Mouse (Mus musculus): Measurements from ENCODE around the gene M1ap. TPM values are rescaled to one million over a fixed set of nuclear protein-coding genes. Genes with fewer than 3 reads are reported as not detected.

The M1ap gene
- polyA plus RNA-seq, 1 experiment from 2014 or later, result 0.22 TPM

- Histone ChIP-seq H3K27me3 (ENCODE audit: insufficient read depth, poor library complexity, severe bottlenecking) (no peaks in the 10 kb centered on the region), H3K36me3 (no peaks in the 10 kb centered on the region), H3K4me3 (no peak overlapping the region), H3K4me1 (replicated peaks) (no peaks in the 10 kb centered on the region), H3K9me3 (no peaks in the 10 kb centered on the region), H3K27ac (no peak overlapping the region)
- no peak for DNase-seq (ENCODE audit: low spot score)
- WGBS, result 67% methylated on average over 3 of the region's 3 CpGs
Observed at GRCm38 (mm10) chr6:83017190-83017589, 70.5 kb downstream of the M1ap start.

- H3K27ac ChIP-seq, result no peak overlapping the region
- no peaks in the 10 kb centered on the region for H3K36me3 ChIP-seq
- H3K27me3 ChIP-seq (ENCODE audit: insufficient read depth, poor library complexity, severe bottlenecking), result no peaks in the 10 kb centered on the region
- H3K9me3 ChIP-seq, result no peaks in the 10 kb centered on the region
- no peaks in the 10 kb centered on the region for H3K4me1 ChIP-seq (replicated peaks)
- 68% methylated on average over 3 of the region's 3 CpGs for WGBS
- no peak overlapping the region for H3K4me3 ChIP-seq
- DNase-seq (ENCODE audit: low spot score), result no peak
Observed at GRCm38 (mm10) chr6:83019044-83019443, 72.3 kb downstream of the M1ap start.

- H3K9me3 ChIP-seq, result no peaks in the 10 kb centered on the region
- H3K4me1 ChIP-seq (replicated peaks), result no peaks in the 10 kb centered on the region
- no peak overlapping the region for H3K27ac ChIP-seq
- 87% methylated on average over 6 of the region's 6 CpGs for WGBS
- H3K27me3 ChIP-seq (ENCODE audit: insufficient read depth, poor library complexity, severe bottlenecking), result no peaks in the 10 kb centered on the region
- no peaks in the 10 kb centered on the region for H3K36me3 ChIP-seq
- no peak for DNase-seq (ENCODE audit: low spot score)
- no peak overlapping the region for H3K4me3 ChIP-seq
Observed at GRCm38 (mm10) chr6:83020121-83020520, 73.4 kb downstream of the M1ap start.

GRCm38 (mm10) chr6:83020836-83021593 lies 74.3 kb downstream of the M1ap start:
- H3K36me3 ChIP-seq, result no peaks in the 10 kb centered on the region
- 78% methylated on average over 4 of the region's 4 CpGs for WGBS
- H3K27me3 ChIP-seq (ENCODE audit: insufficient read depth, poor library complexity, severe bottlenecking), result no peaks in the 10 kb centered on the region
- no peaks in the 10 kb centered on the region for H3K4me1 ChIP-seq (replicated peaks)
- H3K27ac ChIP-seq, result no peak overlapping the region
- no peaks in the 10 kb centered on the region for H3K9me3 ChIP-seq
- no peak overlapping the region for H3K4me3 ChIP-seq
- DNase-seq (ENCODE audit: low spot score), result no peak

GRCm38 (mm10) chr6:83023008-83023407 lies 76.3 kb downstream of the M1ap start:
- no peak overlapping the region for H3K27ac ChIP-seq
- H3K9me3 ChIP-seq, result no peaks in the 10 kb centered on the region
- H3K27me3 ChIP-seq (ENCODE audit: insufficient read depth, poor library complexity, severe bottlenecking), result peaks cover 16% of the 10 kb centered on the region
- DNase-seq (ENCODE audit: low spot score), result no peak
- no peaks in the 10 kb centered on the region for H3K36me3 ChIP-seq
- H3K4me3 ChIP-seq, result no peak overlapping the region
- H3K4me1 ChIP-seq (replicated peaks), result peaks cover 8% of the 10 kb centered on the region; the same call in 1 of the 2 replicates
- WGBS, result 90% methylated on average over 9 of the region's 9 CpGs

- peaks cover 8% of the 10 kb centered on the region; the same call in 1 of the 2 replicates for H3K4me1 ChIP-seq (replicated peaks)
- 95% methylated on average over 2 of the region's 2 CpGs for WGBS
- no peak overlapping the region for H3K27ac ChIP-seq
- H3K36me3 ChIP-seq, result no peaks in the 10 kb centered on the region
- no peak for DNase-seq (ENCODE audit: low spot score)
- no peaks in the 10 kb centered on the region for H3K9me3 ChIP-seq
- peaks cover 24% of the 10 kb centered on the region for H3K27me3 ChIP-seq (ENCODE audit: insufficient read depth, poor library complexity, severe bottlenecking)
- H3K4me3 ChIP-seq, result no peak overlapping the region
Observed at GRCm38 (mm10) chr6:83023786-83024185, 77.1 kb downstream of the M1ap start.

- Histone ChIP-seq H3K4me3 (no peak overlapping the region), H3K27me3 (ENCODE audit: insufficient read depth, poor library complexity, severe bottlenecking) (peaks cover 30% of the 10 kb centered on the region), H3K36me3 (no peaks in the 10 kb centered on the region), H3K4me1 (replicated peaks) (peaks cover 8% of the 10 kb centered on the region; the same call in 1 of the 2 replicates), H3K9me3 (no peaks in the 10 kb centered on the region), H3K27ac (no peak overlapping the region)
- DNase-seq (ENCODE audit: low spot score), result no peak
- WGBS, result 71% methylated on average over 4 of the region's 4 CpGs
Observed at GRCm38 (mm10) chr6:83024421-83024820, 77.7 kb downstream of the M1ap start.

GRCm38 (mm10) chr6:83025221-83025620 lies 78.5 kb downstream of the M1ap start:
- Histone ChIP-seq H3K4me1 (replicated peaks) (peaks cover 14% of the 10 kb centered on the region; the same call in 1 of the 2 replicates), H3K4me3 (no peak overlapping the region), H3K27ac (no peak overlapping the region), H3K36me3 (no peaks in the 10 kb centered on the region), H3K27me3 (ENCODE audit: insufficient read depth, poor library complexity, severe bottlenecking) (peaks cover 38% of the 10 kb centered on the region), H3K9me3 (no peaks in the 10 kb centered on the region)
- WGBS, result 91% methylated on average over 4 of the region's 4 CpGs
- DNase-seq (ENCODE audit: low spot score), result no peak

GRCm38 (mm10) chr6:83027293-83027692 lies 80.6 kb downstream of the M1ap start:
- WGBS, result 64% methylated on average over 8 of the region's 8 CpGs
- DNase-seq (ENCODE audit: low spot score), result no peak
- Histone ChIP-seq H3K27ac (no peak overlapping the region), H3K4me3 (no peak overlapping the region), H3K27me3 (ENCODE audit: insufficient read depth, poor library complexity, severe bottlenecking) (peaks cover 59% of the 10 kb centered on the region), H3K4me1 (replicated peaks) (peaks cover 24% of the 10 kb centered on the region), H3K9me3 (no peaks in the 10 kb centered on the region), H3K36me3 (no peaks in the 10 kb centered on the region)

GRCm38 (mm10) chr6:83027706-83028105 lies 81.0 kb downstream of the M1ap start:
- Histone ChIP-seq H3K27me3 (ENCODE audit: insufficient read depth, poor library complexity, severe bottlenecking) (peaks cover 63% of the 10 kb centered on the region), H3K36me3 (no peaks in the 10 kb centered on the region), H3K9me3 (no peaks in the 10 kb centered on the region), H3K4me1 (replicated peaks) (peaks cover 28% of the 10 kb centered on the region), H3K27ac (no peak overlapping the region), H3K4me3 (no peak overlapping the region)
- DNase-seq (ENCODE audit: low spot score), result no peak
- 49% methylated on average over 8 of the region's 9 CpGs for WGBS

- Histone ChIP-seq H3K27ac (no peak overlapping the region), H3K4me1 (replicated peaks) (peaks cover 48% of the 10 kb centered on the region), H3K27me3 (ENCODE audit: insufficient read depth, poor library complexity, severe bottlenecking) (peaks cover 73% of the 10 kb centered on the region), H3K36me3 (no peaks in the 10 kb centered on the region), H3K9me3 (no peaks in the 10 kb centered on the region), H3K4me3 (no peak overlapping the region)
- no peak for DNase-seq (ENCODE audit: low spot score)
- 13% methylated on average over 10 of the region's 10 CpGs for whole genome bisulfite sequencing
Observed at GRCm38 (mm10) chr6:83029777-83030176, 83.1 kb downstream of the M1ap start.

GRCm38 (mm10) chr6:83031111-83031510 lies 84.4 kb downstream of the M1ap start:
- Histone ChIP-seq H3K9me3 (no peaks in the 10 kb centered on the region), H3K27me3 (ENCODE audit: insufficient read depth, poor library complexity, severe bottlenecking) (peaks cover 84% of the 10 kb centered on the region), H3K4me3 (no peak overlapping the region), H3K4me1 (replicated peaks) (peaks cover 57% of the 10 kb centered on the region), H3K27ac (no peak overlapping the region), H3K36me3 (no peaks in the 10 kb centered on the region)
- 52% methylated on average over 7 of the region's 7 CpGs for WGBS
- no peak for DNase-seq (ENCODE audit: low spot score)

GRCm38 (mm10) chr6:83031921-83032590 lies 85.4 kb downstream of the M1ap start:
- Histone ChIP-seq H3K36me3 (no peaks in the 10 kb centered on the region), H3K27ac (peak overlapping the region; percentile 84; the same call in 1 of the 2 replicates), H3K9me3 (no peaks in the 10 kb centered on the region), H3K4me1 (replicated peaks) (peaks cover 57% of the 10 kb centered on the region), H3K27me3 (ENCODE audit: insufficient read depth, poor library complexity, severe bottlenecking) (peaks cover 85% of the 10 kb centered on the region), H3K4me3 (peak overlapping the region; percentile 69)
- WGBS, result 14% methylated on average over 18 of the region's 18 CpGs
- DNase-seq (ENCODE audit: low spot score), result no peak
